Mouse (Mus musculus) ES-Bruce4 (cell line): ENCODE measurements around the gene B9d2.

Source experiments
- CTCF ChIP-seq: IDR thresholded peaks from one replicate; pipeline ENCODE4 v1.8.1; 2011; ENCODE audit warnings: low read depth, low read length
- POLR2A ChIP-seq: IDR thresholded peaks from one replicate; pipeline ENCODE4 v1.8.1; 2011; ENCODE audit warnings: low read length; ENCODE audit not compliant: insufficient read depth

DNA sequence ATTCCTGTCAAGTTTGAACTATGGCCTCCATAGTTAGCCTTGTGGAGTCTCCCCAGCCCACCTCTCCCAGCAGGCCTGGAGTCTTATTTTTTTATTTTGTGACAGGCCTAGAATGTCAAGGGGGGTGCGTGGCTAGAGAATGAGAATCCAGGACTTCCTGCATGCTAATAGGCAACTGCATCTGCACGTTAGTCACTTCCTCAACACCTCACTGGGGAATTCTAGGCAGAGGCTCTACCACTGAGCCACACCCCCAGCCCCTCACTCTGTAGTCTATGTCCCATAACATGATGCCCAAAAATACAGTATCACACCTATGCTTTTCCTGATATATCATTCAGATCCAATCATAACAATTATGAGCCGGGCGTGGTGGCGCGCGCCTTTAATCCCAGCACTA lies 3.6 kb upstream of the B9d2 start:
- TF ChIP-seq POLR2A (no peak), CTCF (no peak)
